Mouse (Mus musculus): ENCODE measurements around the gene Pdk1.
"Not testable (repeated sequence)": the region's sequence is repeated elsewhere in the genome, so short reads cannot be mapped to it uniquely, and the experiment has no call there.

The Pdk1 gene

DNA sequence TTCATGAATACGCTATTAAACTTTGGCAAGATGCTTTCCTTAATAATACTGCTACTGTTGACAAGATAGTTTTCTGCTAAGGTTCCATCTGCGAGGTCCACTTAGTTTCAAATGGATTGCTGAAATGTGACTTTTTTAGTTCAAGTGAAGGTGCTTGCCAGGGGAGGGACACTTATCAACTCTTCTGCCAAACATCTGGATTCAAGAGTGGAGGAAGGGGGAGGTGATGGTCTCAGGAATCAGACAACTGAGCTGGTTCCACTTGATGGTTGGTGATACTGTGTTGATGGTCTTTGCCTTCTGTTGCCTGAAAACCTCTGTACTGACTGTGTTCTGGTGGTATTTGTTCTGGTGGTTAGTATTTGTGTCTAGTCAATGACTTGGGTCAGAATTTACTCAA is 1.4 kb downstream of the Pdk1 start:
- no peak for DNase-seq (ENCODE audit: low spot score in 2 of 2)

DNA sequence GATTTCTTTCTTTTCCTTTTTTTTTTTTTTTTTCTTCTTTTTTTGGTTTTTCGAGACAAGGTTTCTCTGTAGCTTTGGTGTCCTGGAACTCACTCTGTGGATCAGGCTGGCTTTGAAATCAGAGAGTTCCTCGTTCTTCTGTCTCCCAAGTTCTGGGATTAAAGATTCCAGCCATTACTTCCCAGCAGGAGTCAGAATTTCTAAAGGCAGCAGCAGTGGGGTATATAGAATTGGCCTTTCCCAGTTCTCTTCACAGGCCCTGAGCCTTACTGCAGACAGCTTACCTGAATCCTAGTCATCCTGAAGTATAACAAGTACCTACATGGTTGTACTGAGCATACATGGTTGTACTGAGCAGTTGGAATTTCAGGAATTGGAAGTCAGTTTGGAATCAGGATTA is 1.8 kb downstream of the Pdk1 start:
- DNase-seq (ENCODE audit: low spot score in 2 of 2): no peak

DNA sequence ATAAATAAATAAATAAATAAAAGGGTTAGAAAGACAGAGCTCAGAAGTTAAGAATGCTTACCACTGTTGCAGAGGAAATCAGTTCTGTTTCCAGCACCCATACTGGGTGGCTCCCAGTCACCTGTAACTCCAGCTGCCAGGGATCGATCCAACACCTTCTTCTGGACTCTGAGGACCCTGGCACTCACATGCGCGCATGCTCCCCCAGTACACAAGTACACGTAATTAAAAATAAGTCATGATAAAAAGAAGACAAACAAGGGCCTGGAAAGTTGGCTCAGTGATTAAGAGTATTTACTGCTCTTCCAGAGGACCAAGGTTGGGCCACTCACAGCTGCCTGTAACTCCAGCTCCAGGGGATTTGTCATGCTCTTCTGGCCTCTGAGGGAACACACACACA is 4.8 kb downstream of the Pdk1 start:
- DNase-seq (ENCODE audit: low spot score in 2 of 2): no peak

DNA sequence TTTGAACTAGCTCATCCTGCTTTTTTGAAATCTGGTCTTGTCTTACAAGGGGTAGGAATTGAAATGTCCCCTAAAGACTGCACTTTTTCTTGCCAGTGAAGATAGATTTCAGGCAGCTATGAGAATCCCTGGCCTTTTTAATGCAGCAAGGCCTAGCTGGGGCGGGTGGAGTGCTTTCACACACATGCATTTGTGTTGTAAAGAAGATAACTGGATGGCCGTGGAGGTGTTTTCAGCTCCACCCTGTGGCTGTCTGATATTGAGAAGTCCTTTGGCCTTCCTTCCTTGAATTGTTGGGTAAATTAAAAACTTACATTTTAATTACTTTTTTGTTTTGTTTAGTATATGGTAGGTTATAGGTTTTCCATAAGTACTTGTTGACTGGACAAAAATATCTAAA is 5.4 kb downstream of the Pdk1 start:
- DNase-seq (ENCODE audit: low spot score in 2 of 2): no peak

DNA sequence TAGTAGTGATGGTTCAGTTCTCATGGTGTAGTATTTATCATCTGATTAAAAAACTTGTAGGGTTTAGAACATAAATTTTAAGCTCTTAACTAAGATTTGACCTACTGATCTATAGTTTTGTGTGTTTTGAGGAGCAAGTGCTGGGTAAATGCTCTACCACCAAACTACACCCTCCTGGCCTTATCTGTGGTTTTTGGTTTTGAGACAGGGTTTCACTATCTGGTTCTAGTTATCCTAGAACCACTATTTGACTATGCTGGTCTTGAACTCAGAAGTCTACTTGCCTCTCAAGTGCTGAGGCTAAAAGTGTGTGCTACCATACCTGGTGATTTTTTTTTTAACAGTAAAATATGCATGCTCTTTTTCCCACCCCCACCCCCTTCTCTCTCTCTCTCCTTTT is 5.9 kb downstream of the Pdk1 start:
- no peak for DNase-seq (ENCODE audit: low spot score in 2 of 2)

DNA sequence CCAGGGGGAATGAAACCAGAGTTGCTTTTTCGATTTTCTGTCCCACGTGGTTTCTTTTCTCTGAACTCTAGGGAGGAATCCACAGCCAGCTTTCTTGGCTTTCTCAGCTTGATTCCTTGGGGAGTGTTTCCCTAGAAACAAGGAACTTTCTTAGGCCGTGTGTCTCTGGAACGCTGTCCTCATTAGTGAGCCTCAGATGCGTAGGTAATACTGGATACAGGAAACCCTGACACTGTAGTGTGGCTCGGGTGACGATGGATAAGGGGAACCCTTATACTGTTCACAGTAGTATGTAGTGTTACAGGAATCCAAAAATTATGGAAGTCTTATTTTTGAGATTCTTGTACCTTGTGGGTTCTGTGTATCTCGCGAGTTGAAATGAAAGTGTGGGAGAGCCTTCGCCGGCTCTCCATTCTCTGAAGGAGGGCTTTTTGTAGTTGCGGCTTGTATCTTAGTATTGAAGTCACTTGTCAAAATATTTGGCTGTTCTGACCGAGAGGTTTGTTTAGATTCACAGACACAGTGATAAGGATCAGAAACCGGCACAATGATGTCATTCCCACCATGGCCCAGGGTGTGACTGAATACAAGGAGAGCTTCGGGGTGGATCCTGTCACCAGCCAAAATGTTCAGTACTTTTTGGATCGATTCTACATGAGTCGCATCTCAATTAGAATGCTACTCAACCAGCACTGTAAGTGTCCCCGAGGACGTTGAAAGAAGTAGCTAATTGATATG is 10.1 kb downstream of the Pdk1 start:
- no peak for DNase-seq (ENCODE audit: low spot score in 2 of 2)

DNA sequence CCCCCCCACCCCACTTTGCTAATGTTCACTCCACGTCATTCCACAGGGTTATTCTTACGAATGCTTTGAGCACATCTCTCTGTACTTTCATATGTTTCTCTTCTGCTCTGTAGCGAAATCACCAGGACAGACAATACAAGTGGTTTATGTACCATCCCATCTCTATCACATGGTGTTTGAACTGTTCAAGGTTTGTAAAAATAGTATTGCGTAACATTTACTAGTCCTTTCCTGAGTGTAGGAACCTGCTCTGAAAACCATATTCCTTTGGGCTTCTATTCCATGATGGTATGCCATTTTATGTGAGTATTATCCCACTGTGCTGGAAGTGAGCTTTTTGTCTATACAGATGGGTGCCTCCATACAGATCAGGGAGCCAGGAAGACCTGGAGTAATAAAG is 14.2 kb downstream of the Pdk1 start:
- no peak for DNase-seq (ENCODE audit: low spot score in 2 of 2)

DNA sequence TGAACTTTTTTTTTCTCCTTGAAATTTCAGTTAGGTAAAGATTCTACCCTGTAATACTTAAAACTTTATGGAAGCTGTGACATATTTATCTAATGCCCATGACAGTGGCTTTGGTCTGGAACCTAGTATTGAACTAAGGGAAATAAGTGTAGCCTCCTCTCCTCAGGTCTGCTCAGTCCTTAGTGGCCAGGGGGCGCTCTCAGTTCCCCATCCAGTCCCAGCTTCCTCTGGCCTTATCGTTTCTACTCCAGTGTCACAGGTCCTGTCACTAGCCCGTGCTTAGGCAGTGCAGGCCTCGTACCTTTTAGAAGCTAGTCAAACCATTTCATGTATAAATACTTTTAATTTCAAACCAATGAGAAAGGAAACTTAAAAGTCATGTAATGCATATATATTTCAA is 15.4 kb downstream of the Pdk1 start:
- DNase-seq (ENCODE audit: low spot score in 2 of 2): no peak

DNA sequence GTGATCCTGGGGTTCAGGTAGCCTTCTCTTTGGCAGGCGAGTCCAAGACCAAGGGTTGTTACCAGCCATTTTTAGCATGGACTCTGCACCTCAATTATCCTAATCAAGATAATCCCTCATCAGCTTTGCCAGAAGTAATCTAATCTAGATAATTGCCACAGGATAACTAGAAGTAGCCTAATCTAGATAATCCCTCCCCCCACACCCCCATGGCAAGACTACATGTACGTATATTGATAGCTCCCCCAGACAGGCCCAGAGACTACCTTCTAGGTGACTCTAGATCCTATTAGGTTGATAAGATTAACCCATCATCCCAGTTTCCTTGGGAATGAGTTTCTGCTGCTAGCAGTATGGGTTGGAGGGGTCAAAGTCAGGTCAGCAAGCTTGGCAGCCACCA is 18.5 kb downstream of the Pdk1 start:
- no peak for DNase-seq (ENCODE audit: low spot score in 2 of 2)

DNA sequence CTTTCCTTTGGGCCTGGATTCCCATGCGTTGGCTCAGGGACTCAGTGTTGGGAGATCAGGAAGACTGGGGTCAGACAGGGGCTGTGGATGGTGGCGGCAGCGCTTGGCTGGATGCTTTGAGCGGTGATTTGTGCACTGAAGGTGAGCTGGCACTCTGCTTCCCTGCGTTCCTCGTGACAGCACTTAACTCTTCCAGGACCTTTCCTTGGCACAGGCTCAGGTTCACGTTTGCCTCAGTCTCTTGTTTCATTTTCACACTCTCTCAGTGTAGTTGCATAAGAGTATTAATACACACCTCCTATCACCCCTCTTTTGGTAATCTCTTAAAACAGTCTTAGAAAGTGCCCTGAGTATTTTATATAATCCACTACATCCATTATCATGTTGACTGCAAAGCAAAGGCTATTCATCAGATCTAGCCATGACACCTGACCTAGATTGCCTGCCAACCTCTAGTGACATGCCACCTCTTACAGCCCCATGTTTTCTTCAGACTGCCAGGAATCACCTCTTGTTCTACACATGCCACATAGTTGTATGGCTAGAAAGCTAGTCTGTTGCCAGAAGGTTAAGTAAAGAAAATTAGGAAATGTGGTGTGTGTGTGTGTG is 19.8 kb downstream of the Pdk1 start:
- DNase-seq (ENCODE audit: low spot score in 2 of 2): no peak

DNA sequence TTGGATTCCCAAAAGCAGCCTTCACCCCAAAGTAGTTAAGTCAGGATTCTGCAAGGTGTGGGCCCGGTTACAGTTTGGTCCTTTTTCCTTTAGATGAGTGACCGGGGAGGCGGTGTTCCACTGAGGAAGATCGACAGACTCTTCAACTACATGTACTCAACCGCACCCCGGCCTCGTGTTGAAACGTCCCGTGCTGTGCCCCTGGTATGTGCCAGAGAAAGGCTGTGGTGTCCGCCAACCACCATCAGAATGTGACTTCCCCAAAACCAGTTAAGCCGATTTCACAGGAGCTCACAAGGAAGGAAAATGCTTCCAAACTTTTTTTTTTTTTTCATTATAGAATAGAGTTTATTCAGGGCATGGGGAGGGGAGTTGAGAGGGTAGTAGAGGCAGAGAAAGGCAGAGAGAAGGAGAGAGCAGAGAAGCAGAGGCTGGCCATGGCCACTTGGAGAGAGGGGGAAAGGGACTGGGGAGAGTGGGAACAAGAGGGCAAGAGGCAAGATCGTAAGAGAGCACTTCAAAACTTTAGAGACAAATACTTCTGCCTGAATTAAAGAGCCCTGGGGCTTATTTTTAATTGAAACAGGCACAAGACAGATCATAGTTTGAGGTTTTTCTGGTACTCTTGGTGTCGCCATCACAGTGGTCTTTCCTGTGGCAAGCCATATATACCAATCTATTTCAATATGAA is 22.7 kb downstream of the Pdk1 start:
- DNase-seq (ENCODE audit: low spot score in 2 of 2): no peak

DNA sequence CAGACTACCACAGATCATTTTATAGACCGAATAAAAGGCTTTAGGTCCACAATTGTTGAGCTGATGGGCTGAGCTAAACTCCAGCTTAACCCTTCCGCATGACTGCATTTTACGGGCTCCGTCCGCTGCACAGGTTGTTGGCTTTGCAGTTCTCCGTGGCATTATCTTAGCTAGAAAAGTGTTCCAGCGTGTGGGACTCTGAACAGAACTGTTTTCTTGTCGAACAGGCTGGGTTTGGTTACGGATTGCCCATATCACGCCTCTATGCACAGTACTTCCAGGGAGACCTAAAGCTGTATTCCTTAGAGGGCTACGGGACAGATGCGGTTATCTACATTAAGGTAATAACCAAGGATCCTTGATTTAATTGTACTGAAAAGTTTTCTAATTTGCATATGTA is 24.4 kb downstream of the Pdk1 start:
- no peak for DNase-seq (ENCODE audit: low spot score in 2 of 2)

DNA sequence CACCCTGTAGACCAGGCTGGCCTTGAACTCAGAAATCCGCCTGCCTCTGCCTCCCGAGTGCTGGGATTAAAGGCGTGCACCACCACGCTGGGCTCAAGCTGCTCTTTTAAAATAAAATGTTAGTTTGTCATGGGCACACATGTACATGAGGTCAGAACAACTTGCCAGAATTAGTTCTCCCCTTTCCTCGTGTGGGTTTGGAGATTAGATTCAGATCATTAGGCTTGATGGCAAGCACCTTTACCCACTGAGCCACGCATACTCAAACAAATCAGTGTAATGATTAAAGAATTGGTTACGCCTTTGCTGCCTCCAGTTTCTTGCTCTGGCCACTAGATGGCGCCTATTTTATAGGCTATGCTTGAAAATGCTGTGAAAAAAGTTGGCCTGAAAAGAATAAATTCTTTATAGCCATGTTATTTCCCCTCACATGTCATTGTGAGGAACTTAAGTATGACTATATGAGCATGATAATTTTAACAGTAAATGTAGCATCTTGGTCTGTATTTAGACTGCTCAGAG is 25.4 kb downstream of the Pdk1 start:
- DNase-seq (ENCODE audit: low spot score in 2 of 2): peak; percentile 6 to 29

DNA sequence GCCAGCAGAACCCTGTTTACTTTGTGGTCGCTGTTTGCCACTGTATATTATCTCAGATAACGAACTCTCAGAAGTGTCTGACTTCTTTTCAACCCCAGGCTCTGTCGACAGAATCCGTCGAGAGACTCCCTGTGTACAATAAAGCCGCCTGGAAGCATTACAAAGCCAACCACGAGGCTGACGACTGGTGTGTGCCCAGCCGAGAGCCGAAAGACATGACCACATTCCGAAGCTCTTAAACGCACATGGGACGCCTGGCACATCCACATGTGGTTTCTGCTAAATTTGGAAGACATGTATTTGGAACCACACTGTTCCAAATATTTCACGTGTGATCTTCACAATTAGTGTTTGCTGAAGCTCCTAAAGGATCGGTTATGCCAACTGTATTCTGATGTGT is 26.9 kb downstream of the Pdk1 start:
- no peak for DNase-seq (ENCODE audit: low spot score in 2 of 2)

DNA sequence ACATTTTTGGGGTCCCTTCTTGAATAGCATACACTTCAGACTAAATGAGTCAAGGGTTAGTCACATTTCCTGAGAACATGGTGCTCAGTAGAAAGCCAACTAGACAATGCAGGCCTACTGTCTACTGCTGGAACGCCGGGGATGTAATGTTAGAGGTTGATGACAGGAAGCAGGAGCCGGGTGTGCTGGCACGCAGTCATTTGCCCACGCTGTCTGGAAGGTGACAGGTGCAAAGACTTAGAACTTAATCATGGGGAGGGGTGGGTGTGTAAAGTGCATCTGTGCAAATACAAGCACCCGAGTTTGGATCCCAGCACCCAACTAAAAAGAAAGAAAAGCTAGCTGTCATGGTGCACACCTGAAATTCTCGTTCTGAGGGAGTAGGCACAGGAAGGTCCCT is 32.1 kb downstream of the Pdk1 start:
- no peak for DNase-seq (ENCODE audit: low spot score in 2 of 2)

DNA sequence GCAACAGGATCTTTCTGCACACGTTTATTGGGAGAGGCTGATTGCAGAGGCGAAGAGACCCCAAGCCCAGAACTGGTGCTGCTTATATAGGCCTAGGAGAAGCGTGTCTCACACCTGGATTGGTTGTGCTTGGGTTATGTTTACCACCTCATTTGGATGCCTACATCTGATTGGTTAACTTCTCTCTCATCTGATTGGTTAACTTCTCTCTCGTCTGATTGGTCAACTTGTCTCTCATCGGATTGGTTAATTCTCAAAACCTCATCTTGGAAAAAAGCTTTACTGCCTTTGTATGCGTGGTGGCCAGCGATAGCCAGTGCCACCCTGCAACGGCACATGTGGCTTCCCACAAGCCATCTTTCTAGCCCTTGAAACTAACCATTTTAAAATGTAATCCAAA is 33.3 kb downstream of the Pdk1 start:
- not testable (repeated sequence) for DNase-seq (ENCODE audit: low spot score in 2 of 2)

DNA sequence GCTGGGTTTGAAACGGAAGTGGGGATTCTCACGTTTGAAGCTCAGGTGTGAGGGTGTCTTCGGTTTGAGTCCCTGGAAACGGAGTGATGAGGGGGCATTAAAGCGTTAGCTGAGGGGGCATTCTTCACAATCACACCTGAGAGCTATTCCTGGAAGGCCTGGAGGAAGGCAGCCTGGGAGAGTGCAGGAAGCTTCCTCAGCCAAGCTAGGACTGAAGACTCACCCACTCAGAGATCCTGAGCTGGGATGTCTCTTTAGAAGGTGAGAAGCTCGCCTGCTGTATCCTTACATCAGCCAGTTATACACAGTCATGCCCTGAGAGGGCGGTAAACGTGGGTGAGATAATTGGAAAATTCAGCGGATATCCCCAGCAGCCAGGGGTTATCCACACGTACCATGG is 40.9 kb downstream of the Pdk1 start:
- no peak for DNase-seq (ENCODE audit: low spot score in 2 of 2)

DNA sequence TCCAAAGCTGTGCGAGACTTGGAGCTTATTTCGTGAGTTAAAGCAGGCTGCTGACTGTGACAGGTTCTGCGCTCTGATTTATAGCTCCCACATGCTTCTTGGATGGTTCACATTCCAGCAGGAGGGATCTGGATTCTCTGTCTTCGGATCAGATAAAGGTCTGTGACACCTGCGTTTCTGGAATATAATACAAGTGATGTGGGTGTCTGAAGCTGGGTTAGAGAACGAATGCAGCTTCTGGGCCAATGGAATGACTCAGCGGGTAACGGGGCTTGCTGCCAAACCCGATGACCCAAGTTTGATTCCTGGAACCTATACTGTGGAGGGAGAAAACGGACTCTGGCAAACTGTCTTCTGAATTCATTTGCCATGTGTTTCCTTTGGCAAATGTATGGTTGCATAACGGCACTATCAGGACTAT is 46.2 kb downstream of the Pdk1 start:
- DNase-seq (ENCODE audit: low spot score in 2 of 2): no peak

DNA sequence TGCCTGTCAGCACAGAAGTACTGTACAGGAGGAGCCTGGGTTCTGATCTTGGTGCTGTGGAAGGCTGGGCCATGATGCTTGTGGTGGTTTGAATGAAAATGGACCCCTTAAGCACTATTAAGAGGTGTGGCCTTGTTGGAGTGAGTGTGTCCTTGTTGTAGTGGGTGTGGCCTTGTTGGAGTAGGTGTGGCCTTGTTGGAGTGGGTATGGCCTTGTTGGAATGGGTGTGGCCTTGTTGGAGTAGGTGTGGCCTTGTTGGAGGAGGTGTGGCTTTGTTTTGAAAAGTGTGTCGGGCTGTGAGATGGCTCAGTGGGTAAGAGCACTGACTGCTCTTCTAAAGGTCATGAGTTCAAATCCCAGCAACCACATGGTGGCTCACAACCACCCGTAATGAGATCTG is 51.9 kb downstream of the Pdk1 start:
- not testable (repeated sequence) for DNase-seq (ENCODE audit: low spot score in 2 of 2)

DNA sequence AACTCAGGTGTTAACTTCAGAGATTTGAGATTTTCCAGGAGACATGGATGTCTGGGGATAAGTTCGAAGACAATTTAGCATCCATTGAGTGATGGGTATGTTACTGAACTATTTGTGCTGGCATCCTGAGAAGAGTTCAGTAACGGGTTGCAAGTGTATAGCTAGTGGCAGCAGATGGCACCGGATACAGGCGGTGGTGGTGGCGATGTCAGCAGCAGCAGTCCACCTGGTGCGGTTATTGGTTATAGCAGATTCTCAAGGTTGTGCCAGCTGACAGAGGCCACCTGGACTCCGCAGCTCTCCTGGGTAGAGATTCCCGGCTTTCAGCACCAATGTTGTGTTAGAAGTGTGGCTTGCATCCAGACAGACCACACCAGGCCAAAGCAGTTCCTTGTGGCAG is 61.0 kb downstream of the Pdk1 start:
- no peak for DNase-seq (ENCODE audit: low spot score in 2 of 2)

DNA sequence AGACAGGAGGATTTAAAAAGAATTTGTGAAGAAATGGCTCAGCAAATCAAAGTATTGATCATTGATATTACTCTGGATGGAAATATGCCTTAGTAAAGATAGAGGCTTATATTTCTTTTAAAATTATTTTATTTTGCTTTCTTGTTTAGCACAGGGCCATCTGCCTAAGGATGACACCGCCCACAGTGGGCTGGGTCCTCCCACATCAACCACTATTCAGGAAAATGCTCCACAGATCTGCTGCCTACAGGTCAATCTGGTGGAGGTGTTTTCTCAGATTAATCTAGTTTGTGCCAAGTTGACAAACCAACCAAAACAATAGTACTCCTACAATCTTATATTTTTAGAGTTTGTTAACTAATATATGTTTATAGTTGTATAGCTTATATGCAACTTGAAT is 63.7 kb downstream of the Pdk1 start:
- DNase-seq (ENCODE audit: low spot score in 2 of 2): no peak

DNA sequence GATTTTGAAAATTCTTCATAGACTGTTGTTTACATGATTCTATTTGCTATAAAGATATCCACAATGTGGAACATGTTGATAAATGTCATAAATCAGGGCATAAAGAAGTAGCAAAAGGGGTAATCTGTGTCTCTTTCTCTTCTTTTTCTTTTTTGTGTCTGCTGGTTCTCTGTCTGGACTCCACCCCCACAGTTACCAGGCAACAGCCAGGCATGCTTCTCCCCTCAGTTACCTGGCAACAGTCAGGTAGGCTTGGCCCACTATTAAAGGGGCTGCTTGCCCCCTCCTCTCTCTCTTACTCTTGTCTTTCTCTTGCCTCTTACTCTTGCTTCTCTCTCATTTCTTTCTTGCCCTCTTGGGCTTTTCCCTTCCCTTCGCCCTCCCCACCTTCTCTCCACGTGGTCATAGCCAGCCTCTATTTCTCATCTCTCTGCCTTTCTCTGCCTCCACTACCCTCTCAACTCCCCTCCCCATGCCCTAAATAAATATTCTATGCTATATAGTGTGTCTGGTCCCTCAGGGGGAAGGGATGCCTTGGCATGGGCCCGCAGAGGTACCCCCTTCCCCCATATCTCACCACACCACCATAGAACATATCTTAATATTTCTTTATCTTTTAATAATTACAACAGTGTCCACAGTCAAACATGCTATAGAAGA is 64.8 kb downstream of the Pdk1 start:
- no peak for DNase-seq (ENCODE audit: low spot score in 2 of 2)
